Mouse (Mus musculus): Measurements from ENCODE around the gene Gm12355. TPM values are rescaled to one million over a fixed set of nuclear protein-coding genes. Genes with fewer than 3 reads are reported as not detected.

Gene Gm12355
- total RNA-seq, 4 experiments from 2014 or later = 12.1 to 20.0 (median 14.9) TPM

DNA sequence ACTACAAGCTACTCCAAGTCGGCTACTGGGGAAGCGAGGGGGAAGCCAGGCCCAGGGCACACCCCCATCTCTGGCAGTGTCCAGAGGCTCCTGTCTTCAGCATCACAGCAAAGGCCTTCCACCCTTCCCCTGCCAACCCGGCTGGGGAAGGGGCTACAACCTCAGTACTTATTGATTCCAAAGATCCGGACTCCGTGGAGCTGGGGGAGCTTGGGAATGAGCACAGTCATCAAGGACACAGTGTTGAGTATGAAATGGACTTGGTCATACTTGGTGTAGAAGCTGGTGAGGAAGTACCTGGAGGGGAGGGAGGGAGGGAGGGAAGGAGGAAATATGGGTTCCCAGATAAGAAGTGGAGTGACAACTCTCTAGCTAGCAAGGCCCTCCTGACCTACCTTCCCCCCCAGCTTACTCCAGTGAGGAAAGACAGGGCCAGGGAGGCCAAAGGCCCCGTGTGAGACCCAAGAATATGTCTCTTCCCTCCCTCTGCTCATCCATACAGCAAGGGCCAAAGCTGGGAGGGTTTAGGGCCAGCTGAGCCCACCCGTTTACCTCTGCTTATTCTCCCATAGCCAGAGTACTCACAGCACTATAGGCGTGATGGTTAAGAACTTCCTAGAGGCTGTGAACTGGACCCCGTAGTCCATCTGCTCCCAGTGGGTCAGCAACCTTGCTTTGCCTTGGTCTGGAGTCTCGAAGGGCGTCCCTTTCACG, 42.8 kb downstream of the Gm12355 start:
- DNase-seq (ENCODE audit: low spot score in 2 of 2) = no peak

DNA sequence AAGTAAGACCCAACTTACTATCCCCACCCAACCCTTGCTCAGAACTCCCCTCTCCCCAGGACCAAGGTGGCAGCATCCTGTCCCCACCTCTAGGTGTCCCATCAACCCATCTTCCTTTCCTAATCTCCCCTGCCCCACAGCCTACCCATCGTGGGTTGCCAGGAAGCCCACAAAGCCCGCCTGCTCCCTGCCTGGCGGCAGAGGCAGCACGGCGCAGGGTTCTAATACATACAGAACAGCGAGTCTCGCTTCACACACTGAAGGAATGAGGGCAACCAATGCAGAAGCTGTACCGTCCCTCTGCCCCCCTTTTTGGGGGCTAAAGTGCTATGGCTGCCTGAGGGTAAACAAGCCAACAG, 43.5 kb downstream of the Gm12355 start:
- no peak for DNase-seq (ENCODE audit: low spot score in 2 of 2)

DNA sequence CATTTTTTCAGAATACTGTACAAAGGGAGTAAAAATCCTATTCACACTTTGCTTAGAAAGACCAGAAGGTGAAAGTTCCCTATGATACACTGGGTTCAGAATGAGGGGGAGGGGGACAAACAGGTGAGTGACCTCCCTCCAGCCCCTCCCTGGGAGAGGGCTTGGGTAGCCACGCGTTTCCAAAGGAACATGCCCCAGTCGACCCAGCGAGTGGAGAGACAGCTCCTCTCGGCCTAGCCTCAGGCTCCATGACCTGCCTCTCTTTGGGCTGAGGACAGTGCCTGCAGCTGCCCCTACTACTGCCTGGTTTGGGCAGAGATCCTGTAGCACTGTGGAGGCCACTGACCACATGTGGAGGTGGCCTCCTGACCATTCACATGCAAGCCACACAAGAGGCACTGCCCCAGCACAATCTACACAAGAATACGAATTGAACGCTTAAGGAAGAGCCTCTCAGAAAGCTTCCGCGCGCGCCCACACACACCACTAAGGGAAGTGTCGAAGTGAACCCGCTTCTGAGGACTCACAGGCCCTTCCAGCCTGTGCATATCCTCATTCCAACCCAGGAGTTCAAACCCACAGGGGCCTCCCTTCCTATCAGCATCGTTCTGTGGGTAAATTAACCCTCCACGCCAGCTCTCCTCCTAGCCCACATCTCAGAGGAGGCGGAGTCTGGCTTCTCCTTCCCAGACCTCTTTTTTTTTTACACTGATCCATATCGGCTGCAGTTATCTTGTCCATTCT, 44.0 kb downstream of the Gm12355 start:
- no peak for DNase-seq (ENCODE audit: low spot score in 2 of 2)

DNA sequence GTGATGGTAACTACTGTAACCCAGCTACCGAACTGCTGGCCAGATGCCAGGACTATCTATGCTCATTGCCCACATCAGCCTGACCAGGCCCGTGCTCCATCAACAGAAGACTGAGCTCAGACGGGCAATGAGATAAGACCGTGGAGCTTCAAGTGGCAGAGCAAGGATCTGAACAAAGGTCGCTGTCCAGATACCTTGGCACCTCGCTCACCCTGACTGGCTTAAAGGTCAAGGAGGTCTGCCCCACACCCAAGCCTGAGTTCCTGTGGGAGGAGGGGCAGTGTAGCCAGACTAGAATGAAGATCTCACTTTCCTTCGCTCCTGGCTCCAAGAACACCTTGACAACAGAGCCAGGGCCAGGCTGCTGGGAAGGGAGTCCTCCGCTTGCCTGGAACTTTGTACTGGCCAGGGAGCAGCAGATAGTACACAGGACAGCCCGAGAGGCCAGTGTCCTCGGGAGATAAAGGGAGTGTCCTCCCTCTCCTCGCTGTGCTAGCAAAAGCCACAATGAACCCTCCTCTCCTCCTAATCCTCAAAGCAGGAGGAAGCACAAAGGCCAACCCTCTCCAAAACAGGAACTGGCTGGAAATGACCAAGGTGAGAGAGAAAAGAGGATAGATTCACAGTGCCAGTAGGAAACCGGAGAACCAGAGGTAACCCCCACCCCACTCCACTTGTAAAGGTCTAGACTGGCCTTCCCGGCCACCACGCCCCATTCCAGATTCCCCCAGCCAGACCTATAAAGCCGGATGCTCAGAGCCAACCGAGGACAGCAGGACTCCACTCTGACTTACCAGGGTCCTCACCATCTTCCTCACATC, 45.0 kb downstream of the Gm12355 start:
- no peak for DNase-seq (ENCODE audit: low spot score in 2 of 2)

DNA sequence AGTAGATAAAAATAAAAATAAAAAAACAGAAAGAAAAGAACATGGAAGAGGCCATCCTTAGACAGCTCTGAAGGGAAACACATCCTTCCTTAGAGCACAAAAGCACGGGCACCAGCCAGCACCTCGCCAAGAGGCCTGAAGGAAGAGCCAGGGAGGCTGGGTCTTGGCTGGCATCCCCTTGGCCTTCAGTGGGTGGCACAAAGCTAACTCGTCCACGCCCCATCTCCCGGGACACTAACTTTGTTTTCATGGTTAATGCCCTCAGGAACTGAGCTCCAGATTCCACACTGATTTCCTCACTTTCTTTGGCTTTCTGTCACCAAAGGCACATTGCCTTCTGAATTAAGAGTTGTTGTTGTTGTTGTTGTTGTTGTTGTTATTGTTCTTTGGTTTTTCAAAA, 47.7 kb downstream of the Gm12355 start:
- no peak for DNase-seq (ENCODE audit: low spot score in 2 of 2)

Other genes starting within 250 kb of the Gm12355 start
- gene Tcap, start 241.8 kb downstream of the Gm12355 start, total RNA-seq (2022) = 10 to 100 TPM in 2 of 4 experiments, 1 to 10 TPM in 2; 1.2 to 15.3 (median 8.3) TPM
- 1 to 10 TPM in 2 of 4 experiments, under 1 TPM in 1, not detected in 1; 0.37 to 1.5 (median 1.3) TPM for gene Pnmt, start 239.2 kb downstream of the Gm12355 start, total RNA-seq (2022)
- gene Pgap3, start 225.2 kb downstream of the Gm12355 start, total RNA-seq (2022) = 10 to 100 TPM in 2 of 4 experiments, 1 to 10 TPM in 2; 8.7 to 11.7 (median 9.6) TPM
- 1 to 10 TPM; 2.1 to 3.5 (median 2.9) TPM for gene Erbb2, start 213.2 kb downstream of the Gm12355 start, total RNA-seq (2022)
- gene Mien1, start 186.7 kb downstream of the Gm12355 start, total RNA-seq (2022) = 10 to 100 TPM; 83.9 to 93.8 (median 89.8) TPM
- gene Grb7, start 179.3 kb downstream of the Gm12355 start, total RNA-seq (2022) = 1 to 10 TPM; 2.6 to 3.5 (median 2.9) TPM
- not detected for gene Ikzf3, start 79.6 kb downstream of the Gm12355 start, total RNA-seq (2022)
- gene Zpbp2, start 74.6 kb downstream of the Gm12355 start, total RNA-seq (2022) = under 1 TPM in 1 of 4 experiments, not detected in 3; 0.75 TPM
- 10 to 100 TPM; 43.4 to 57.6 (median 48.9) TPM for gene Ormdl3, start 38.3 kb downstream of the Gm12355 start, total RNA-seq (2022)
- gene Lrrc3c, start 27.4 kb downstream of the Gm12355 start, total RNA-seq (2022) = not detected
- gene Gsdma3, start 699 bp upstream of the Gm12355 start, total RNA-seq (2022) = under 1 TPM in 1 of 4 experiments, not detected in 3; 0.27 TPM
- not detected for gene Gsdma2, start 21.1 kb upstream of the Gm12355 start, total RNA-seq (2022)
- under 1 TPM in 1 of 4 experiments, not detected in 3; 0.22 TPM for gene Gsdma, start 38.7 kb upstream of the Gm12355 start, total RNA-seq (2022)
- gene Psmd3, start 56.9 kb upstream of the Gm12355 start, total RNA-seq (2022) = 100 to 1,000 TPM; 115 to 128 (median 124) TPM
- not detected for gene Csf3, start 75.6 kb upstream of the Gm12355 start, total RNA-seq (2022)
- gene Med24, start 103.8 kb upstream of the Gm12355 start, total RNA-seq (2022) = 100 to 1,000 TPM; 118 to 162 (median 138) TPM
- 100 to 1,000 TPM; 919 to 985 (median 938) TPM for gene Thra, start 115.0 kb upstream of the Gm12355 start, total RNA-seq (2022)
- gene Nr1d1, start 149.7 kb upstream of the Gm12355 start, total RNA-seq (2022) = 10 to 100 TPM; 86.6 to 99.6 (median 92.7) TPM
- 100 to 1,000 TPM; 140 to 201 (median 177) TPM for gene Msl1, start 169.9 kb upstream of the Gm12355 start, total RNA-seq (2022)
- 10 to 100 TPM; 50.5 to 64.9 (median 59.4) TPM for gene Casc3, start 179.2 kb upstream of the Gm12355 start, total RNA-seq (2022)
- gene Rapgefl1, start 211.1 kb upstream of the Gm12355 start, total RNA-seq (2022) = 100 to 1,000 TPM; 171 to 203 (median 197) TPM
- 10 to 100 TPM; 69.4 to 86.8 (median 80.7) TPM for gene Wipf2, start 238.0 kb upstream of the Gm12355 start, total RNA-seq (2022)

Data from layer of hippocampus, adult 8-10 months (tissue).